Mouse (Mus musculus) hindbrain, embryonic 13.5 days (tissue): ENCODE data around the gene Siah1a. TPM values are rescaled to one million over a fixed set of nuclear protein-coding genes. Genes with fewer than 3 reads are reported as not detected.

ENCODE experiments used
- polyA plus RNA-seq: library from polyadenylated mRNA; unstranded; fragments of >200 nt; fragmentation: Nextera tagmentation; extraction: Ambion mirVana; gene quantifications from 2 replicates; pipeline ENCODE4 v1.2.1, GENCODE M21; 2015

Siah1a gene
- polyA plus RNA-seq, 1 experiment from 2014 or later = 88.6 TPM

Other genes starting within 250 kb of the Siah1a start
- 0.08 TPM in 2 replicates for gene Abcc12, start 165.2 kb downstream of the Siah1a start, polyA plus RNA-seq
- 92.4 and 93.1 TPM in 2 replicates for gene Lonp2, start 121.9 kb downstream of the Siah1a start, polyA plus RNA-seq
- 7.5 and 7.8 TPM in 2 replicates for gene Gm10638, start 235 bp downstream of the Siah1a start, polyA plus RNA-seq
- 10.0 and 10.6 TPM in 2 replicates for gene N4bp1, start 139.3 kb upstream of the Siah1a start, polyA plus RNA-seq